Mouse (Mus musculus) limb, embryonic 13.5 days (tissue): ENCODE data around the gene Ghrh. TPM values are rescaled to one million over a fixed set of nuclear protein-coding genes. Genes with fewer than 3 reads are reported as not detected.

Source experiments
- ATAC-seq: fragments of 200-750 bp; cut with Nextera tagmentation; 2 replicates; pipeline ENCODE4 v1.8.0; 2017; ENCODE audit warnings: low read depth, moderate number of reproducible peaks, moderate TSS enrichment; ENCODE audit not compliant: low FRiP score
- H3K27ac ChIP-seq: fragments of 300-500 bp; sonication (generic); 2 replicates; pipeline ENCODE4 v1.5.1; 2015; ENCODE audit warnings: inconsistent platforms, mild to moderate bottlenecking, moderate library complexity
- H3K27me3 ChIP-seq: fragments of 300-500 bp; sonication (generic); 2 replicates; pipeline ENCODE4 v1.6.1; 2015; ENCODE audit warnings: mild to moderate bottlenecking, inconsistent platforms
- H3K36me3 ChIP-seq: fragments of 300-500 bp; sonication (generic); 2 replicates; pipeline ENCODE4 v1.6.1; 2015; ENCODE audit warnings: inconsistent platforms, mild to moderate bottlenecking, moderate library complexity
- H3K4me1 ChIP-seq: fragments of 300-500 bp; sonication (generic); 2 replicates; pipeline ENCODE4 v1.6.1; 2015; ENCODE audit warnings: inconsistent platforms
- H3K4me2 ChIP-seq: fragments of 300-500 bp; sonication (generic); replicated peaks from 2 replicates; pipeline ENCODE4 v1.6.1; 2015; ENCODE audit warnings: inconsistent platforms, mild to moderate bottlenecking, moderate library complexity
- H3K4me3 ChIP-seq: fragments of 300-500 bp; sonication (generic); 2 replicates; pipeline ENCODE4 v1.5.1; 2015; ENCODE audit warnings: moderate library complexity, mild to moderate bottlenecking, inconsistent platforms
- H3K9ac ChIP-seq: fragments of 300-500 bp; sonication (generic); 2 replicates; pipeline ENCODE4 v1.6.1; 2015; ENCODE audit warnings: mild to moderate bottlenecking, inconsistent platforms
- H3K9me3 ChIP-seq: fragments of 300-500 bp; sonication (generic); 2 replicates; pipeline ENCODE4 v1.6.1; 2016; ENCODE audit warnings: inconsistent platforms
- WGBS: fragments of 180-500 bp; shearing (Covaris S2); methylation state at CpG from one replicate; pipeline ENCODE4 v1.1.7; 2015; 5-methylcytosine and 5-hydroxymethylcytosine counted together
- polyA plus RNA-seq: library from polyadenylated mRNA; unstranded; fragments of >200 nt; fragmentation: Nextera tagmentation; extraction: Ambion mirVana; gene quantifications from 2 replicates; pipeline ENCODE4 v1.2.1, GENCODE M21; 2015

The Ghrh gene
- polyA plus RNA-seq, 1 experiment from 2014 or later: not detected

DNA sequence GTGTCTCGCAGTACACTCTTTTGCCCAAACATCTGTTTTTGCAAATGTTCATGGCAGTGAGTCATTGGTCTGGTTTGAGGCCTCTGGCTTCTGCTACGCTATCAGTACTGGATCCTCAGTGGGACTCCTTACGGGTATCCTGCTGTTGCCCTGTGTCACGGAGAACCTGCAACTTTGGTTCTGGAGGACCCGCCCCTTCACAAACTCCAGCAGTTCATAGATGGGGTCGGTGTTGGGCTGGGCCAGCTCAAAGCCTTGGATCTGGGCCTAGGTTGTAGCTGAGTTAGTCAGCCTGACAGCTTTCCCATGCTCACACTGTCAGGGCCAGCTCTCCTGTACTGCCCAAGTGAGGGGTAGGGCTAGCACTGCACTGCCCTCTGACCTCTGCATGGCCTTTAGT is 47.3 kb downstream of the Ghrh start:
- no peak for ATAC-seq

DNA sequence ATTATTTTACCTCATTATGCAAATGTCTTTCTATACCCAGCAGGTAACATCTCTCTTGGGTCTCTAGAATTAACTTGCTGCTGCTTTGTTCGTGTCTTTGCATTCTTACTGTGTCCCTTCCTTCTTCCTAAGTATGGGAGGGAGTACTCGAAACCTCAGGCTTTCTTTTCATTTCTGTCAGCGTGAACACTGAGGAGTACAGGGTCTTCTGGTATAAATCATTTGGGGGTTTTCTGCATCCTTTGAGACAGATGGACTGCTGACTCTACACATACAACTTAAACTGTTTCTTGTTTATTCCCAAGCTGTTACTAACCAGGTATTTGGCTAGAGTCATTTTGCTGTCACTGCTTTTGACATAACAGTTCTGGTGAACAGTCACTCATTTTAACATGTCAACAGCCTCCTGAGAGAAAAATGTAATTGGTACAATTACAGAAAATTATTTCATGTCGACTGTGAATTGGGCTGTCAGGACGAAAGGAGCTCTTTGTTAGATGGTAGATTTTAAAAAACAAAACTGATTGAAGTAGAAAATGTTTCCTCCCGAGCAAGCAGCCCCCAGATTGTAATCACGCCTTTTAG is 51.1 kb downstream of the Ghrh start:
- Histone ChIP-seq H3K27ac (no peak overlapping the region), H3K27me3 (no peaks in the 10 kb centered on the region), H3K4me3 (no peak overlapping the region), H3K4me1 (no peaks in the 10 kb centered on the region), H3K4me2 (no peak overlapping the region), H3K9ac (no peak overlapping the region), H3K9me3 (no peaks in the 10 kb centered on the region), H3K36me3 (peaks cover 92% of the 10 kb centered on the region)
- WGBS: 80% methylated on average over 7 of the region's 7 CpGs
- ATAC-seq: no peak

More for the DNA sequence above, 47.3 kb downstream of the Ghrh start:
- Histone ChIP-seq H3K9me3 (no peaks in the 10 kb centered on the region), H3K27me3 (no peaks in the 10 kb centered on the region), H3K9ac (no peak overlapping the region), H3K4me1 (no peaks in the 10 kb centered on the region), H3K4me3 (no peak overlapping the region), H3K27ac (no peak overlapping the region), H3K36me3 (peaks cover 92% of the 10 kb centered on the region), H3K4me2 (no peak overlapping the region)
- WGBS: 95% methylated on average over 6 of the region's 6 CpGs

DNA sequence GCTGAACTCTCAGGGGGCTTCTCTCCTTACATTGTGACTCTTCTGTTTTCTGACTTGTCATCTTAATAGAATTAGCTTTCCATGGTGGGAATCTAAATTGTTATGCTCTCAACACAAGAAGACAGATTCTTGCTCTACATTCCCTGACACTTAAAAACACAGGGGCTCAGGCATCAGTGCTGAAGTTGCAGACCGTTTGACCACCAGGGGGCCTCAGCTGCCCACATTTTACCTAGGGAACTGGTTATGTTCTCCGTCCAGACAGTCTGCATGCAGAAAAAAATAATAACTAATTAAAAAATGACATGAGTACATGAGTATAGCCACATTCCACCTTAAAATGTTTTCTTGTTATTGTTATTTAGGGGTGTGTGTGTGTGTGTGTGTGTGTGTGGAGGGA is 55.2 kb downstream of the Ghrh start:
- Histone ChIP-seq H3K9me3 (no peaks in the 10 kb centered on the region), H3K4me3 (no peak overlapping the region), H3K27me3 (no peaks in the 10 kb centered on the region), H3K9ac (no peak overlapping the region), H3K4me2 (no peak overlapping the region), H3K4me1 (peaks cover 4% of the 10 kb centered on the region; the same call in 1 of the 2 replicates), H3K36me3 (peaks cover 91% of the 10 kb centered on the region), H3K27ac (no peak overlapping the region)
- ATAC-seq: no peak
- 25% methylated on average over 2 of the region's 2 CpGs for WGBS

DNA sequence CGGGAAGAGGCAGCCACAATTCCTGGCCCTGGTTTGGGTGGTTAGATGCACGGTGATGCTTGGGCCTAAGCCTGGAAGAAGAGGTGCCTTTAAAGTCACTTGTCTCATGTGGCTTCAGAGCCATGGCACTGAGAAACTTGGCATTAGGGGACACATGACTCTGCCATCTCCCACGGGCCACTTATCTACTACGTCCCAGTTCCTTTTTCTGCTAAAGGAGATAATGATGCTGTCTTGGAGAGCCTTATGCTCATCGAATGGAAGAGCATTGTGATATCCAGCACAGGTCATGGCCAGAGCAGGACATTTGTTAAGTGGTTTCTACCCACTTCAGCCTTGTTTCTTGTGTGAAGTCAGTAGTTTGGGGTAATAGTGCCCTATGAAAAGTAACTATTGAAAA is 58.3 kb downstream of the Ghrh start:
- Histone ChIP-seq H3K9me3 (no peaks in the 10 kb centered on the region), H3K27me3 (no peaks in the 10 kb centered on the region), H3K36me3 (peaks cover 88% of the 10 kb centered on the region), H3K27ac (no peak overlapping the region), H3K4me2 (no peak overlapping the region), H3K4me1 (peaks cover 4% of the 10 kb centered on the region; the same call in 1 of the 2 replicates), H3K4me3 (no peak overlapping the region), H3K9ac (no peak overlapping the region)
- ATAC-seq: no peak
- WGBS: 88% methylated on average over 5 of the region's 5 CpGs

GRCm38 (mm10) chr2:157287542-157287941 is 59.8 kb downstream of the Ghrh start:
- H3K4me3 ChIP-seq: no peak overlapping the region
- H3K27me3 ChIP-seq: no peaks in the 10 kb centered on the region
- H3K27ac ChIP-seq: no peak overlapping the region
- no peaks in the 10 kb centered on the region for H3K9me3 ChIP-seq
- no peak overlapping the region for H3K4me2 ChIP-seq
- peaks cover 4% of the 10 kb centered on the region; the same call in 1 of the 2 replicates for H3K4me1 ChIP-seq
- H3K36me3 ChIP-seq: peaks cover 88% of the 10 kb centered on the region
- H3K9ac ChIP-seq: no peak overlapping the region
- no peak for ATAC-seq
- 25% methylated on average over 3 of the region's 3 CpGs for WGBS

GRCm38 (mm10) chr2:157283321-157283720 is 64.0 kb downstream of the Ghrh start:
- Histone ChIP-seq H3K9ac (no peak overlapping the region), H3K27me3 (no peaks in the 10 kb centered on the region), H3K36me3 (peaks cover 62% of the 10 kb centered on the region), H3K4me2 (no peak overlapping the region), H3K9me3 (no peaks in the 10 kb centered on the region), H3K4me3 (no peak overlapping the region), H3K4me1 (peaks cover 19% of the 10 kb centered on the region), H3K27ac (no peak overlapping the region)
- 90% methylated on average over 6 of the region's 6 CpGs for WGBS
- no peak for ATAC-seq

Other genes with a start within 250 kb of the Ghrh start
- 23.6 and 26.6 TPM in 2 replicates for gene Samhd1, start 212.2 kb downstream of the Ghrh start, polyA plus RNA-seq
- 21.2 and 21.3 TPM in 2 replicates for gene Rbl1, start 143.0 kb downstream of the Ghrh start, polyA plus RNA-seq
- 307 and 325 TPM in 2 replicates for gene Rpn2, start 68.5 kb downstream of the Ghrh start, polyA plus RNA-seq
- 0.83 and 0.85 TPM in 2 replicates for gene Mroh8, start 68.0 kb downstream of the Ghrh start, polyA plus RNA-seq
- gene Manbal, start 20.1 kb upstream of the Ghrh start, polyA plus RNA-seq: 93.8 and 104 TPM in 2 replicates
- 20.8 and 22.4 TPM in 2 replicates for gene Src, start 70.9 kb upstream of the Ghrh start, polyA plus RNA-seq
- 993 and 1,087 TPM in 2 replicates for gene Nnat, start 212.6 kb upstream of the Ghrh start, polyA plus RNA-seq
- 71.0 and 71.6 TPM in 2 replicates for gene Blcap, start 223.8 kb upstream of the Ghrh start, polyA plus RNA-seq